Mouse (Mus musculus): Measurements from ENCODE around the gene Cdt1. TPM values are rescaled to one million over a fixed set of nuclear protein-coding genes. Genes with fewer than 3 reads are reported as not detected.

Gene Cdt1
- polyA plus RNA-seq, 1 experiment from 2014 or later: 59.6 TPM

GRCm38 (mm10) chr8:122554786-122555185 lies 13.0 kb upstream of the Cdt1 start:
- no peak for ATAC-seq (replicated peaks; ENCODE audit: low FRiP score)
- Histone ChIP-seq H3K9ac (ENCODE audit: low read length) (no peak overlapping the region), H3K4me2 (ENCODE audit: low read depth, low read length, severe bottlenecking) (no peak overlapping the region), H3K27me3 (ENCODE audit: control insufficient read depth, insufficient read depth, low read length) (peaks cover 20% of the 10 kb centered on the region), H3K27ac (ENCODE audit: low read depth, low read length) (no peak overlapping the region), H3K36me3 (ENCODE audit: control insufficient read depth, insufficient read depth, low read length) (no peaks in the 10 kb centered on the region), H3K4me3 (ENCODE audit: low read depth, low read length) (no peak overlapping the region), H3K9me3 (ENCODE audit: control insufficient read depth, low read length) (no peaks in the 10 kb centered on the region), H3K4me1 (replicated peaks; ENCODE audit: control insufficient read depth, insufficient read depth, low read length) (peaks cover 4% of the 10 kb centered on the region; the same call in 1 of the 2 replicates)
- 87% methylated on average over 6 of the region's 6 CpGs for WGBS
- no peak for DNase-seq (ENCODE audit: low spot score)

- Histone ChIP-seq H3K9ac (ENCODE audit: low read length) (no peak overlapping the region), H3K4me3 (ENCODE audit: low read depth, low read length) (no peak overlapping the region), H3K4me2 (ENCODE audit: low read depth, low read length, severe bottlenecking) (no peak overlapping the region), H3K27me3 (ENCODE audit: control insufficient read depth, insufficient read depth, low read length) (peaks cover 6% of the 10 kb centered on the region), H3K27ac (ENCODE audit: low read depth, low read length) (no peak overlapping the region), H3K9me3 (ENCODE audit: control insufficient read depth, low read length) (no peaks in the 10 kb centered on the region), H3K4me1 (replicated peaks; ENCODE audit: control insufficient read depth, insufficient read depth, low read length) (no peaks in the 10 kb centered on the region; the same call in 1 of the 2 replicates), H3K36me3 (ENCODE audit: control insufficient read depth, insufficient read depth, low read length) (no peaks in the 10 kb centered on the region)
- DNase-seq (ENCODE audit: low spot score) (no peak), ATAC-seq (replicated peaks; ENCODE audit: low FRiP score) (no peak)
- WGBS: 68% methylated on average over 12 of the region's 12 CpGs
Measured at GRCm38 (mm10) chr8:122556030-122557009, 11.5 kb upstream of the Cdt1 start.

GRCm38 (mm10) chr8:122557248-122558038 lies 10.4 kb upstream of the Cdt1 start:
- H3K9me3 ChIP-seq (ENCODE audit: control insufficient read depth, low read length): no peaks in the 10 kb centered on the region
- no peak overlapping the region for H3K4me3 ChIP-seq (ENCODE audit: low read depth, low read length)
- no peaks in the 10 kb centered on the region for H3K27me3 ChIP-seq (ENCODE audit: control insufficient read depth, insufficient read depth, low read length)
- WGBS: 47% methylated on average over 10 of the region's 10 CpGs
- H3K36me3 ChIP-seq (ENCODE audit: control insufficient read depth, insufficient read depth, low read length): no peaks in the 10 kb centered on the region
- H3K9ac ChIP-seq (ENCODE audit: low read length): no peak overlapping the region
- H3K4me1 ChIP-seq (replicated peaks; ENCODE audit: control insufficient read depth, insufficient read depth, low read length): no peaks in the 10 kb centered on the region
- no peak for DNase-seq (ENCODE audit: low spot score)
- H3K27ac ChIP-seq (ENCODE audit: low read depth, low read length): no peak overlapping the region
- H3K4me2 ChIP-seq (ENCODE audit: low read depth, low read length, severe bottlenecking): no peak overlapping the region
- no peak for ATAC-seq (replicated peaks; ENCODE audit: low FRiP score)

GRCm38 (mm10) chr8:122558671-122559349 lies 9.0 kb upstream of the Cdt1 start:
- Histone ChIP-seq H3K27ac (ENCODE audit: low read depth, low read length) (no peak overlapping the region), H3K27me3 (ENCODE audit: control insufficient read depth, insufficient read depth, low read length) (no peaks in the 10 kb centered on the region), H3K9ac (ENCODE audit: low read length) (no peak overlapping the region), H3K4me1 (replicated peaks; ENCODE audit: control insufficient read depth, insufficient read depth, low read length) (no peaks in the 10 kb centered on the region), H3K4me3 (ENCODE audit: low read depth, low read length) (no peak overlapping the region), H3K9me3 (ENCODE audit: control insufficient read depth, low read length) (no peaks in the 10 kb centered on the region), H3K4me2 (ENCODE audit: low read depth, low read length, severe bottlenecking) (no peak overlapping the region), H3K36me3 (ENCODE audit: control insufficient read depth, insufficient read depth, low read length) (no peaks in the 10 kb centered on the region)
- DNase-seq (ENCODE audit: low spot score) (no peak), ATAC-seq (replicated peaks; ENCODE audit: low FRiP score) (no peak)
- WGBS: 18% methylated on average over 12 of the region's 12 CpGs

- no peak for DNase-seq (ENCODE audit: low spot score)
- Histone ChIP-seq H3K27me3 (ENCODE audit: control insufficient read depth, insufficient read depth, low read length) (no peaks in the 10 kb centered on the region), H3K4me2 (ENCODE audit: low read depth, low read length, severe bottlenecking) (no peak overlapping the region), H3K4me1 (replicated peaks; ENCODE audit: control insufficient read depth, insufficient read depth, low read length) (no peaks in the 10 kb centered on the region), H3K4me3 (ENCODE audit: low read depth, low read length) (no peak overlapping the region), H3K27ac (ENCODE audit: low read depth, low read length) (no peak overlapping the region), H3K9me3 (ENCODE audit: control insufficient read depth, low read length) (no peaks in the 10 kb centered on the region), H3K36me3 (ENCODE audit: control insufficient read depth, insufficient read depth, low read length) (no peaks in the 10 kb centered on the region), H3K9ac (ENCODE audit: low read length) (no peak overlapping the region)
- no peak for ATAC-seq (replicated peaks; ENCODE audit: low FRiP score)
- WGBS: 84% methylated on average over 5 of the region's 5 CpGs
Measured at GRCm38 (mm10) chr8:122561199-122561598, 6.6 kb upstream of the Cdt1 start.

GRCm38 (mm10) chr8:122564363-122565352 lies 3.2 kb upstream of the Cdt1 start:
- 89% methylated on average over 25 of the region's 25 CpGs for WGBS
- H3K9me3 ChIP-seq (ENCODE audit: control insufficient read depth, low read length): no peaks in the 10 kb centered on the region
- no peak for DNase-seq (ENCODE audit: low spot score)
- H3K36me3 ChIP-seq (ENCODE audit: control insufficient read depth, insufficient read depth, low read length): no peaks in the 10 kb centered on the region
- H3K4me2 ChIP-seq (ENCODE audit: low read depth, low read length, severe bottlenecking): no peak overlapping the region
- no peak overlapping the region for H3K27ac ChIP-seq (ENCODE audit: low read depth, low read length)
- H3K9ac ChIP-seq (ENCODE audit: low read length): no peak overlapping the region
- no peak overlapping the region for H3K4me3 ChIP-seq (ENCODE audit: low read depth, low read length)
- H3K27me3 ChIP-seq (ENCODE audit: control insufficient read depth, insufficient read depth, low read length): no peaks in the 10 kb centered on the region
- no peak for ATAC-seq (replicated peaks; ENCODE audit: low FRiP score)
- peaks cover 12% of the 10 kb centered on the region; the same call in 1 of the 2 replicates for H3K4me1 ChIP-seq (replicated peaks; ENCODE audit: control insufficient read depth, insufficient read depth, low read length)

GRCm38 (mm10) chr8:122566766-122567165 lies 1.0 kb upstream of the Cdt1 start:
- Histone ChIP-seq H3K27ac (ENCODE audit: low read depth, low read length) (peak overlapping the region; percentile 81), H3K9ac (ENCODE audit: low read length) (peak overlapping the region; percentile 94), H3K27me3 (ENCODE audit: control insufficient read depth, insufficient read depth, low read length) (no peaks in the 10 kb centered on the region), H3K36me3 (ENCODE audit: control insufficient read depth, insufficient read depth, low read length) (peaks cover 17% of the 10 kb centered on the region), H3K4me2 (ENCODE audit: low read depth, low read length, severe bottlenecking) (peak overlapping the region; percentile 88), H3K4me1 (replicated peaks; ENCODE audit: control insufficient read depth, insufficient read depth, low read length) (peaks cover 14% of the 10 kb centered on the region; the same call in 1 of the 2 replicates), H3K4me3 (ENCODE audit: low read depth, low read length) (peak overlapping the region; percentile 83), H3K9me3 (ENCODE audit: control insufficient read depth, low read length) (no peaks in the 10 kb centered on the region)
- DNase-seq (ENCODE audit: low spot score) (no peak), ATAC-seq (replicated peaks; ENCODE audit: low FRiP score) (no peak)
- 28% methylated on average over 6 of the region's 6 CpGs for WGBS

Measured in forebrain, embryonic 11.5 days (tissue).